Mouse (Mus musculus): Measurements from ENCODE around the gene Mrps18c. TPM values are rescaled to one million over a fixed set of nuclear protein-coding genes. Genes with fewer than 3 reads are reported as not detected.

Mrps18c gene
- total RNA-seq (2021), result 10 to 100 TPM; 63.1 to 64.4 TPM
- long read RNA-seq, experiment 1, transcript Mrps18c-202 (5 exons, 460 nt), result minor isoform, 11 of 161 reads
- long read RNA-seq, experiment 1, transcript Mrps18c-201 (6 exons, 638 nt), result major isoform, 135 of 161 reads
- long read RNA-seq, experiment 1, partial matches to known transcripts, result 0 of 161 reads
- long read RNA-seq, experiment 1, other reads (novel, unspliced or antisense), result 11 of 161 reads
- long read RNA-seq, experiment 2, transcript Mrps18c-202 (5 exons, 460 nt), result minor isoform, 13 of 203 reads
- long read RNA-seq, experiment 2, transcript Mrps18c-201 (6 exons, 638 nt), result major isoform, 174 of 203 reads
- long read RNA-seq, experiment 2, partial matches to known transcripts, result 1 of 203 reads
- long read RNA-seq, experiment 2, other reads (novel, unspliced or antisense), result 12 of 203 reads

DNA sequence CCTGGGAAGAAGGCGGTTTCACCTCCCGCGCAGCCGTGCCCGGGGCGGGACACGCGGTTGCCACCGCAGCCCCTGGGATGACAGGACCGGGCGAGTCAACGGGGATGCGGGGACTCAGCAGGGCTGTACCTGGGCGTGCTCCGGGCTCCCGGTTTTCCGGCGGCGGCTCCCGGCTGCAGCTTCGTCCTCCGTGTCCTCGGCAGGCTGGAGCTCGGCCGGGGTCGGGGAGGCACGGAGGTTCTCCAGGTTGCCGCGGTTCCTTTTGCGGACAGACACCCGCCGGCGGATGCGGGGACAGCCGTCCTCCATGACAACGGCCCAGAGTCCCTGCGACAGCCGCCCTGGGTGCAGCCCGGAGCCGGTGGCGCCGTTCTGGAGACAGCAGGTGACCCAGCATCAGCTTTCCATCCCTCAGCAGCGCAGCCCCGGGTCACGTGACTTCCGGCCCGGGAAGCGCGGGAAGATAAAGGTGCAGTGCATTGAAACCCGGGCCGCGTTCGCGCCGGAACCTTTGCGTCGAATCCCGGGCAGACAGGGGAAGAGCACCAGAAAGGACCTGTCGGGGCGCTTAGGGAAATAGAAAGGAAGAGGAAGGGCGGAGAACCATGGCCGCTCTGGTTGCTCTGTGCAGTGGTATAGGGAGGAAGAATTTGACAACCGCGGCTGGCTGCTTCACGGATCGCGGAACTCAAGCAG is at the start of gene Mrps18c, which contains the start of gene Helq:
Gene Mrps18c, plus strand, starts transcription at position 463 of the 696 bp plus-strand sequence.
Gene Helq, minus strand, starts transcription at position 434 of the 696 bp plus-strand sequence.
- DNase-seq, result peak; percentile 80 to 84
- intact Hi-C loops (cut with DNase I), result no loop called here

DNA sequence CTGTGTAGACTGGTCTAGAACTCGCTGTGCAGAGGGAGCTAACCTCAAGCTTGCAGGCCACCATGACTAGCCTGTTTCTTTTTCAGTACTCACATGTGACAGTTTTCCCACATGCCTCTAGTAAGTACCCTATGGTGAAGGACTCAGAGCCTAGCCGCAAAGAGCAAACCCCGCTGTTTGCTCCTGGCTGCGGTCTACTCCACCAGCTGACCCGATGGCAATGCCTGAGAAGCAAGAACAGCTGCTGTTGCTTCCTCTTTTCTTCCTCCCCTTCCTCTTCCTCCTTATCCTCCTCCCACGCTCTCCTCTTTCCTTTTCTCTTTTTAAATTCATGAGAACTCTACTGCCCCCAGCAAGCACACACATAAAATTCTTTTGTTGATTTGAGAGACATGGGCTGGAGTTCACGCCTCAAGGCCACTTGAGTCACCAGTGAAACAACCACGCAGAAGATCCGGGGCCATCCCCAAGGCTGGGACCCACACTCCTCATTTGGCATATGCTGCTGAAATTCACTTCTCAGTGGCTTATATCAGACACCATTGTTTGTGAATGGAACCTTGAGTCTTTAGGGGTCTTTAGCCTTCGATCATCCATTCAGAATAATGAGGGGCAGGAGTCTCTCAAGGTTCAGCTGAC is 47.7 kb upstream of the Mrps18c start:
- intact Hi-C loops (cut with DNase I), result no loop called here
- DNase-seq, result no peak

DNA sequence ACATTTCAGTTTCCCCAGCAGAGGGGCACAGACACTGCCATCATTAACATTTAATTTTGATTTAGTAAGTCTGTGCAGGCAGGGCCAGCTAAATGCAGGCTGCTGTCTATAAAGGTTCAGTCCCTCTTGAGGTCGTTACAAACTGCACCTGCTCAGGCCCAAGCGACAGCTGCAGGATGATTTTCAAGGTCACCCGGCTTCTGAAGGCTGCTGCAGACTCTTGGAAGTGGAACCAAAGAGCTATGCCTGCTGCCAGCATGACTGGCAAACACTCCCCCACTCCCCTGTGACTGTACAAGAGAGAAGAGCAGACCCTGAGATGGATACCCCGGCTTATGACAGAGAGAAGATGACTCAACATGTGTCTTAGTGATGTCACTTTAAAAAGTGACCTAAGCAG is 46.8 kb upstream of the Mrps18c start:
- intact Hi-C loops (cut with DNase I), result no loop called here
- no peak for DNase-seq

DNA sequence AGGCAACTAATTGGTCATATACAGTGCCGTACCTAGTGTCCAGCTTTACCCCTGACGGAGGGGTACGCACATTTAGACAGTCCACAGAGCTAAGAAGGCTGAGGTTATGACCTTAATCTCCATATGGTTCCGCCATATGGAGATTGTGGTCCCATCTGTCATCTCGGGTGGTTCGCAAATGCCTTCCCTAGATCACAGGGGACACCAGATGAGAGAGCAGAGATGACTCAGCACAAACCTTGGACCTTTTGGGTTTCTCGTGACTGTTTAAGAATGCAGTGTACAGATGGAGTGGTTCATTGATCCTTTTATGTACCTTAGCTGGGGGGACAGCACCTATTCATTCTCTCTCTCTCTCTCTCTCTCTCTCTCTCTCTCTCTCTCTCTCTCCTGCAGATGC is 45.0 kb upstream of the Mrps18c start:
- intact Hi-C loops (cut with DNase I), result no loop called here
- no peak for DNase-seq

GRCm38 (mm10) chr5:100758121-100758520 is 40.3 kb upstream of the Mrps18c start:
- no peak for DNase-seq
- intact Hi-C loops (cut with DNase I), result no loop called here

- intact Hi-C loops (cut with DNase I), result no loop called here
- no peak for DNase-seq
Measured at GRCm38 (mm10) chr5:100760049-100760663, 38.3 kb upstream of the Mrps18c start.

DNA sequence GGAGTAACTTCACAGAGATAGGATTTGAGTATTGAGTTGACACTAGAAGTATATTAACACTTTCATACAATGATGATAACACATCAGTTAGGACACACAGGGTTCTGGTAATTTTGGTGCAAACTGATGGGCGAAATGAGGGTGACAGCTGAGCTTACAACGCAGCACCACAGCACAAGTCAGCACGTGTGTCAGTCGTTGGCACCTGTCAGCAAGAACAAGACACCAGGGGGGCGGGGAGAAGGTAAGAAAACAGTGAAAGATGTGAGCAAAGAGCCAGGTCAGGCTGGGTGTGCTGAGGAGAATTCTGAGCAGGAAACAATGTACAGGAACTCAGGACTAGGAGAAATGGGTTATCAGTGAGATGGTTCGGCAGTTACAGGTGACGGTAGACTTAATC is 36.7 kb upstream of the Mrps18c start:
- no peak for DNase-seq
- intact Hi-C loops (cut with DNase I), result no loop called here

- DNase-seq, result no peak
- intact Hi-C loops (cut with DNase I), result no loop called here
Measured at GRCm38 (mm10) chr5:100766026-100766425, 32.4 kb upstream of the Mrps18c start.

GRCm38 (mm10) chr5:100771575-100771974 is 26.9 kb upstream of the Mrps18c start:
- DNase-seq, result no peak
- intact Hi-C loops (cut with DNase I), result loop anchor here (10.0 kb wide), 1 partner anchor 227 kb away; no protein-coding TSS in a partner anchor

GRCm38 (mm10) chr5:100775778-100776404 is 22.5 kb upstream of the Mrps18c start:
- intact Hi-C loops (cut with DNase I), result loop anchor here (10.0 kb wide), 1 partner anchor 231 kb away; no protein-coding TSS in a partner anchor
- no peak for DNase-seq

DNA sequence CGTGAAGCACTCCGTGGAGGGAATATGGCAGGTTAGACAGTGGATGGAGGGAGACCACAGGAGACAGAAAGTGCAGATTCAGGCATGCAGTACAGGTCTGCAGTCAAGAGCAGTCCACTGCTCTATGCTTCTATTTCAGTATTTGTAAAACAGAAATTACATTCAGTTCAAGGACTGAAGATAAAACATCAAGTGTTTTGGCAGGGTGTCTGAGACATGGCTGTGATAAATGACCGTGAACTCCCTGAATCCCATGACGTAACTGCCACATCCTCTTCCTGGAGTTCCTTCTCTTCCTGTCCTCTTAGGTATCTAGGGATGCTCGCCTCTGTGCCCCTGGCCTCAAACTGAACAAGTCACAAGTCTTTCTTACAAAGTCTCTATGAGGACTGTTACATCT is 21.5 kb upstream of the Mrps18c start:
- intact Hi-C loops (cut with DNase I), result loop anchor here (10.0 kb wide), 1 partner anchor 232 kb away; no protein-coding TSS in a partner anchor
- DNase-seq, result no peak

DNA sequence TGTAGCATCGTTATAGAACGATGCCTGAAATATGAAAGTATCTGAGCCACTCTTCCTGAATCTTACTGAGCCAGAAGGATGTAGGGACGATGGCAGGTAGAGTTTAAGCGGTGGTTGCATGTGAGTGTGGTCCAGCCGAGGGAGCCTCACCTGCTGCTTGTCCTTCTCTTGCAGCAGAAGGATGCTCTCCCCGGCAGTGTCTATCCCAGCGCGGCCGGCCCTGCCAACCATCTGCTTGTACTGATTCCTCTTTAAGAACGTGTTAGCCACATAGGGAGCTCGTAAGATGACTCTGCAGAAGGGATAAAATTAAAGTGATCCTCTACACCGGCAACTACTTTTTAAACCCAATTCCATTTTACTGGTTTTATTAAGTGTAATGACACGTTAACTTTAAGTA is 19.4 kb upstream of the Mrps18c start:
- DNase-seq, result no peak
- intact Hi-C loops (cut with DNase I), result loop anchor here (10.0 kb wide), 1 partner anchor 234 kb away; no protein-coding TSS in a partner anchor

DNA sequence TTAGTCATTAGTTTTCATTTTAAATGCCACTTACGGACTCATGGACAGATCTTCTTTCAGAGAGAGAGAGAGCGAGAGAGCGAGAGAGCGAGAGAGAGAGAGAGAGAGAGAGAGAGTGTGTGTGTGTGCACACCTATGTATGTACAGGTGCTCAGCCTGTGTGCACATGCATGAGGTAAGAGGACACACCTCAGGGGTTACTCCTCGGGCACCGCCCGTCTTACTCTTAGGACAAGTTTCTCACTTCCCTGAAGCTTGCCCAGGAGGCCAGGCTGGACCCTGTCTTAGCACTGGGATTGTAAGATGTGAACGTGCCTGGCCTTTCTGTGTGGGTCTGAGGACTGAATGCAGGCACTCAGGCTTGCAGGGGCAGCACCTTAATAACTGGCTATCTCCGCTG is 10.9 kb upstream of the Mrps18c start:
- intact Hi-C loops (cut with DNase I), result no loop called here

GRCm38 (mm10) chr5:100792261-100792660 is 6.2 kb upstream of the Mrps18c start:
- intact Hi-C loops (cut with DNase I), result no loop called here
- DNase-seq, result no peak

More for the DNA sequence above, 10.9 kb upstream of the Mrps18c start:
- DNase-seq, result no peak

GRCm38 (mm10) chr5:100794084-100794483 is 4.3 kb upstream of the Mrps18c start:
- intact Hi-C loops (cut with DNase I), result no loop called here

GRCm38 (mm10) chr5:100818341-100818740 is 19.9 kb downstream of the Mrps18c start:
- intact Hi-C loops (cut with DNase I), result no loop called here
- DNase-seq, result no peak

More at GRCm38 (mm10) chr5:100794084-100794483, 4.3 kb upstream of the Mrps18c start:
- DNase-seq, result no peak

- intact Hi-C loops (cut with DNase I), result no loop called here
- no peak for DNase-seq
Measured at GRCm38 (mm10) chr5:100819568-100820480, 21.4 kb downstream of the Mrps18c start.

- peak; percentile 74 to 78 for DNase-seq
- intact Hi-C loops (cut with DNase I), result no loop called here
Measured at GRCm38 (mm10) chr5:100820483-100821184, 22.2 kb downstream of the Mrps18c start, which contains the start of gene Abraxas1. Gene Abraxas1, minus strand, starts transcription at chr5:100820965.

Data from gastrocnemius, postnatal 36 days (tissue).